Mouse (Mus musculus) CD4-positive, CD25-positive, alpha-beta regulatory T cell, adult 2 months (primary cell): ENCODE measurements around the gene Begain.

ENCODE experiments used
- DNase-seq: peaks from one replicate; pipeline ENCODE4 v3.0.0-alpha.2; 2012; ENCODE audit warnings: low read depth, low spot score

Gene Begain

GRCm38 (mm10) chr12:109068167-109068653 is at the start of gene Begain:
Gene Begain, minus strand, starts transcription at chr12:109068217.
- DNase-seq, result peak; percentile 45

- DNase-seq, result no peak
Observed at GRCm38 (mm10) chr12:109115707-109116106, 47.7 kb upstream of the Begain start.

GRCm38 (mm10) chr12:109115161-109115560 is 47.1 kb upstream of the Begain start:
- no peak for DNase-seq

- no peak for DNase-seq
Observed at GRCm38 (mm10) chr12:109112996-109113592, 45.1 kb upstream of the Begain start.

- DNase-seq, result no peak
Observed at GRCm38 (mm10) chr12:109112354-109112995, 44.5 kb upstream of the Begain start.

- no peak for DNase-seq
Observed at GRCm38 (mm10) chr12:109108911-109109310, 40.9 kb upstream of the Begain start.

GRCm38 (mm10) chr12:109100381-109100780 is 32.4 kb upstream of the Begain start:
- no peak for DNase-seq

- no peak for DNase-seq
Observed at GRCm38 (mm10) chr12:109090456-109091130, 22.6 kb upstream of the Begain start.

- DNase-seq, result no peak
Observed at GRCm38 (mm10) chr12:109090041-109090440, 22.0 kb upstream of the Begain start.

GRCm38 (mm10) chr12:109086111-109086510 is 18.1 kb upstream of the Begain start:
- no peak for DNase-seq

- DNase-seq, result no peak
Observed at GRCm38 (mm10) chr12:109085674-109086073, 17.7 kb upstream of the Begain start.

GRCm38 (mm10) chr12:109085046-109085445 is 17.0 kb upstream of the Begain start:
- no peak for DNase-seq

- DNase-seq, result no peak
Observed at GRCm38 (mm10) chr12:109083476-109083875, 15.5 kb upstream of the Begain start.

- no peak for DNase-seq
Observed at GRCm38 (mm10) chr12:109077036-109077435, 9.0 kb upstream of the Begain start.

GRCm38 (mm10) chr12:109074777-109075285 is 6.8 kb upstream of the Begain start:
- no peak for DNase-seq

GRCm38 (mm10) chr12:109074106-109074505 is 6.1 kb upstream of the Begain start:
- DNase-seq, result no peak

GRCm38 (mm10) chr12:109071248-109071647 is 3.2 kb upstream of the Begain start:
- no peak for DNase-seq

- DNase-seq, result peak; percentile 49
Observed at GRCm38 (mm10) chr12:109069751-109070150, 1.7 kb upstream of the Begain start.

GRCm38 (mm10) chr12:109068738-109069137 is 721 bp upstream of the Begain start:
- DNase-seq, result no peak

- DNase-seq, result peak; percentile 73
Observed at GRCm38 (mm10) chr12:109067561-109068135, 369 bp downstream of the Begain start.

- DNase-seq, result no peak
Observed at GRCm38 (mm10) chr12:109058660-109059059, 9.4 kb downstream of the Begain start.

- no peak for DNase-seq
Observed at GRCm38 (mm10) chr12:109057736-109058135, 10.3 kb downstream of the Begain start.
